Mouse (Mus musculus) embryonic fibroblast, embryonic 13.5 days (primary cell): ENCODE results near the gene Cped1. TPM values are rescaled to one million over a fixed set of nuclear protein-coding genes. Genes with fewer than 3 reads are reported as not detected.
"Not testable (repeated sequence)": the region's sequence is repeated elsewhere in the genome, so short reads cannot be mapped to it uniquely, and the experiment has no call there.

ENCODE experiments used
- H3K27ac ChIP-seq: 2 replicates; pipeline ENCODE4 v1.5.1; 2012; ENCODE audit warnings: low read length, control low read depth, inconsistent platforms; ENCODE audit not compliant: insufficient read depth
- H3K4me1 ChIP-seq: 2 replicates; pipeline ENCODE4 v1.6.1; 2011; ENCODE audit warnings: low read length; ENCODE audit not compliant: control insufficient read depth, insufficient read depth
- H3K4me3 ChIP-seq: 2 replicates; pipeline ENCODE4 v1.5.1; 2011; ENCODE audit warnings: mild to moderate bottlenecking, control low read depth, low read length; ENCODE audit not compliant: insufficient read depth
- CTCF ChIP-seq: IDR thresholded peaks from 2 replicates; pipeline ENCODE4 v1.5.1; 2011; ENCODE audit warnings: mild to moderate bottlenecking, control low read depth, low read length, moderate library complexity, borderline replicate concordance; ENCODE audit not compliant: insufficient read depth
- POLR2A ChIP-seq: IDR thresholded peaks from 2 replicates; pipeline ENCODE4 v1.6.1; 2011; ENCODE audit warnings: low read depth, mild to moderate bottlenecking, control low read depth, low read length, moderate library complexity
- polyA plus RNA-seq: library from polyadenylated mRNA; stranded (reverse); fragments of >200 nt; gene quantifications from 2 replicates; pipeline ENCODE4 v1.2.4, GENCODE M21; 2011; ENCODE audit warnings: low read depth; ENCODE audit not compliant: missing spikeins, insufficient read length

The Cped1 gene
- polyA plus RNA-seq, 1 experiment, result 34.4 TPM

GRCm38 (mm10) chr6:22101939-22102338, 116.2 kb downstream of the Cped1 start:
- TF ChIP-seq CTCF, result no peak
- no peak for TF ChIP-seq POLR2A
- Histone ChIP-seq H3K4me1 (no peaks in the 10 kb centered on the region; the same call in 1 of the 2 replicates), H3K4me3 (no peak overlapping the region), H3K27ac (no peak overlapping the region)

DNA sequence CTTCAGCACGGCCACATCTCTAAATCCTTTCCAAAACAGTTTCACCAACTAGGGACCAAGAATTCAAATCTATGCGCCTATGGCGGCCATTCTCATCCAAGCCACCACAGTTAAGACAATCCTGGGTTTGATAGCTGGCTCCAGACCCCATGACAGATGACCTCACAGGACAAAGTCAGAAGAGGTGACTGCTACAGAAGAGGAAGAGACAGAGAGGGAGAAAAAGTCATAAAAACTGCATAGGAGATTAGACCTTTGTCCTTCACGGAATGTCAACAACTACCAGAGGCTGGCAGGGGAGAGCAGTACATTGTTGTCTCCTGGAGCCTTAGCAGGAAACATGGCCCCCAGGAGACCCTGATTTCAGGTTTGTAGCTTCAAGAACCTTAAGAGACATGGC, 117.0 kb downstream of the Cped1 start:
- H3K27ac ChIP-seq, result no peak overlapping the region
- no peaks in the 10 kb centered on the region; the same call in 1 of the 2 replicates for H3K4me1 ChIP-seq
- no peak for TF ChIP-seq POLR2A
- TF ChIP-seq CTCF, result no peak
- no peak overlapping the region for H3K4me3 ChIP-seq

DNA sequence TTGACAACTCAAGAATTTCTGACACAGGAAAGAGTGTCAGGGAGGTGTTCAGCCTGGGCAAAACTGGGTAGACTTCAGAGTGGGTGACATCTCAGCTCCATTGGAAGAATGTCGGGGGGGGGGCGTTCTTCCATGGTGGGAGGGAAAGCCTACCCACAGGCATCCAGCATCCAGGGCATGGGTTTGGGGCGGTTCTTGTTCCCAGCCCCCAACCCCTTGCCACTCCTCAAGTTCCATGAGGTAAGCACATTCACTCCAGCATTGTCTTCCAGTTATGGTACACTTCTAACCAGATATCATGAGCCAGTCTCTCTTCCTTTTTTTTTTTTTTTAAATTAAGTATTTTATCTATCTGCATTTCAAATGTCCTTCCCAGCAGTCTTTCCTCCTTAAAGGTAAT, 118.0 kb downstream of the Cped1 start:
- TF ChIP-seq POLR2A, result no peak
- no peak for TF ChIP-seq CTCF
- Histone ChIP-seq H3K4me3 (no peak overlapping the region), H3K27ac (no peak overlapping the region)

DNA sequence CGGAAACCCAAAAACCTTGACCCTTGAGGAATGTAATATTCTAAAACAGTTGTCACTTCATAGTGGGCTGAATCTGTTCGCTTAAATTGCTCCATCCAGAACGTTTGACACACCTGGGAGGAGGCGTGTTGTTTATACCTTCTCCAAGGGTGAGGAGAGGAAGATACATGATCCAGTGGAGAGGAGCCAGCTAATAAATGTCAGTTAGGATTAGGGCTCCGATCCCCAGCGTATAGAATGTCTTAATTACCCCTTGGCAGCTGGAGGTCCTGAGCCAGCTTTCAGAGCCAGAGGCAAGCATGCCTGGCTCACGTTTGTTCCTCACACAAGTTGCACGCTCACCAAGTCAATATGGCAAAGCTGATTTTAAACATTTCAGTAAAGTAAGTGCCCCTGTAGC, 118.5 kb downstream of the Cped1 start:
- no peak overlapping the region for H3K27ac ChIP-seq
- H3K4me3 ChIP-seq, result no peak overlapping the region
- TF ChIP-seq POLR2A, result no peak
- no peak for TF ChIP-seq CTCF
- no peaks in the 10 kb centered on the region; the same call in 1 of the 2 replicates for H3K4me1 ChIP-seq

More for the DNA sequence above, 118.0 kb downstream of the Cped1 start:
- no peaks in the 10 kb centered on the region; the same call in 1 of the 2 replicates for H3K4me1 ChIP-seq

DNA sequence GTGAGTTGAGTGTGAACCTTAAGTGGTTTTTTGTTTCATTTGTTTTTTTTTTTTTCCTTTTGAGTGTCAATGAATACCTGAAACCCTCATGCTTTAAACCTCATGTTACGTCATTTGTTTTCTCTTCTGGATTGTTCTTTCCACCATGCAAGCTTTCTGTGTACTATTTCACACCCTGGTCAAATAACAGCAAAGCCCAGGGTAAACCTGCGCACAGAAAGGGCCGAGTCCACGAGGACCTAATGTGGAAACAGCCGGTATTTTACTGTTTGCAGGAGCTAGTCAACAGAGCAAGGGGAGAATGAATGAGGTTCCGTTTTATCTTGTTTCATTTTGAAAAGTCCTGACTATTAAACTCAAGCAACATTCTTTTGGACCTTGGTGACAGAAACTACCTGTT, 128.4 kb downstream of the Cped1 start:
- Histone ChIP-seq H3K4me1 (no peaks in the 10 kb centered on the region), H3K27ac (no peak overlapping the region), H3K4me3 (no peak overlapping the region)
- TF ChIP-seq CTCF (no peak), POLR2A (no peak)

DNA sequence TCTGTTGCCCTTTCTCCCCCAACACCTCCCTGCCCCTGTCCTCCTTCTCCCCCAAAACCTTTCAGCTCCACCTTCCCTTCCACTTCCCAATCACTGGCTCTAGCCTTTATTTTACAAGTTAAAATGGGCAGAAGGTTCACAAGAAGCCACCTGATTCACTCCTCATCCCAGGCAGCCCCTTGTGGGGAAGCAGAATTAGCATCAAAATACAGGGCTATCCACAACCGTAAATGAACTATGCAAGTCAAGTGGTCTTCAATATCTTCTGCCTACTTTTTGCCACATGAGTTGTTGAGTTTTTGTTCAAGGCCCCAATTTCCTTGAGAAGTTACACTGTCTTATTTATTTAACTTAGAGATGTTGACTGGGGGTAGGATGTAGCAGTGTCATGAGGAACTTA, 131.0 kb downstream of the Cped1 start:
- Histone ChIP-seq H3K4me1 (no peaks in the 10 kb centered on the region), H3K27ac (no peak overlapping the region), H3K4me3 (no peak overlapping the region)
- TF ChIP-seq POLR2A (no peak), CTCF (no peak)

DNA sequence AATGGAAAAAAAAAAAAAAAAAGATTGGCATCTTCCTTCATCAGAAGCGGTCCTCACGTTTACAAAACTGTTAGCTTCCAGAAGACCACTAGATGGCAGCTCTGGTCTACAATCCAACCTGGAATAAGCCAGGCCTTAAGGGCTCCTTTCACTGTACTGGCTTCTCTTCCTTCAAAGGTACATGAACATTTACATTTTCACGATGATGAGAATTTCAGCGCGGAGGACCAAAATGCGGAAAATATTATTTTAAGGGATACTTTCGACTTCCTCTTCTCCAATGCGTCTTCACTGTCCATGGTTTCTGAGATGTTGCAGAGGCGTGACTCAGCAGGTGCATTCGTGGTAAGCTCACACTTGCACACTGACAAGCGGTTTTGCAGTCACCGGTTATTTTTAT, 136.4 kb downstream of the Cped1 start:
- H3K4me3 ChIP-seq, result no peak overlapping the region
- TF ChIP-seq CTCF (no peak), POLR2A (no peak)
- no peaks in the 10 kb centered on the region for H3K4me1 ChIP-seq
- no peak overlapping the region for H3K27ac ChIP-seq

GRCm38 (mm10) chr6:22122693-22123092, 137.0 kb downstream of the Cped1 start:
- H3K27ac ChIP-seq, result no peak overlapping the region
- TF ChIP-seq CTCF, result no peak
- no peak for TF ChIP-seq POLR2A
- H3K4me1 ChIP-seq, result no peaks in the 10 kb centered on the region
- H3K4me3 ChIP-seq, result no peak overlapping the region

DNA sequence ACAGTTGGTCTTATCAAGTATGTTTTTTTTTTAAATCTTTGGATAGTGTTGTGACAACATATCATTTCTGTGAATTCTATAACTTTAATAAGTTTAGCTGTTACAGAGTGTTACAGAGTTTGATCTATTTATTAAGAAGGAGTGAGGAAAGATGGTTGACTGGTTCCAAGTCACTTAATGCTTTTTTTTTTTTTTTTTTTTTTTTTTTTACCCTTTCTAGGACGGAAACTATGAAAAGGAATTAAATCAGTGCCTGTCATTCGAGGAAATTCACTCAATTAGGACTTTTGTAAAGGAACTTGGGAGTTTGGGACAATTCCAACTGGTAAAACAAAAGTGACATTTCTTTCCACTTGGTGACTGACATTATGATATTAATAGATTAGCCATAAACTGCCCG, 137.6 kb downstream of the Cped1 start:
- H3K4me1 ChIP-seq, result no peaks in the 10 kb centered on the region
- H3K4me3 ChIP-seq, result no peak overlapping the region
- TF ChIP-seq CTCF, result no peak
- no peak for TF ChIP-seq POLR2A
- no peak overlapping the region for H3K27ac ChIP-seq

DNA sequence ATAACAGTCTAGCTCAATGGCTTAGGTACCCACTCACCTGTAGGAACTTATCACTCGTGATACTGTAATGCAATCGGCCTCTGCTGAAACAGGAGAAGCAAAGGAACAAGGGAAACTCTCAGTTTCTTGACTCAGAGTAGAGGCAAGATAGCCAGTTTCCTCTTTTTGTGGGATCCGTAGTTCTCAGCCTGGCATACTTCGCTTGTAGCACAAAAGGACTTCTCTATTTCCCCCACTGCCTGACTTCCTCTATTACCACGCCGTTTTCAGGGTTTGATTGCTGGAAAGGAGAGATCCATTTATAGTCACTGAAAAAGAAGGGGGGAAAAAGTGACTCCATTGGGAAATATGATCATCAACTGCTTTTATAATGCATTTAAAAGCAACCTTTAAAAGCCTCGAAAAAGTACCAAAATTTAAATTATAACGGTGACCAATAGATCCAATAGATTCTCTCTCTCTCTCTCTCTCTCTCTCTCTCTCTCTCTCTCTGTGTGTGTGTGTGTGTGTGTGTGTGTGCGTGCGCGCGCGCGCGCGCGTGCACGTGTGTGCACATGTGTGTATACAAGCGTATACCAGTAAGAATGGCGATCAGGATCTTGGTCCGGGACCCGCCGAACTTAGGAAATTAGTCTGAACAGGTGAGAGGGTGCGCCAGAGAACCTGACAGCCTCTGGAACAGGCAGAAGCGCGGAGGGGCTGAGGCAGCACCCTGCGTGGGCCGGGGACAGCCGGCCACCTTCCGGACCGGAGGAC, 139.0 kb downstream of the Cped1 start:
- H3K4me1 ChIP-seq, H3K27ac ChIP-seq, H3K4me3 ChIP-seq: not testable (repeated sequence)
